Mouse (Mus musculus) heart, embryonic 11.5 days (tissue): ENCODE measurements around the gene Cdkn2d. TPM values are rescaled to one million over a fixed set of nuclear protein-coding genes. Genes with fewer than 3 reads are reported as not detected.

Experiments used
- ATAC-seq: fragments of 200-750 bp; cut with Nextera tagmentation; replicated peaks from 2 replicates; pipeline ENCODE4 v1.8.0; 2017; ENCODE audit warnings: moderate library complexity; ENCODE audit not compliant: insufficient number of reproducible peaks, low FRiP score, low TSS enrichment
- H3K27ac ChIP-seq: fragments of 300-500 bp; sonication (generic); 2 replicates; pipeline ENCODE4 v1.5.1; 2014; ENCODE audit warnings: mild to moderate bottlenecking, low read depth, low read length
- H3K27me3 ChIP-seq: fragments of 300-500 bp; sonication (generic); 2 replicates; pipeline ENCODE4 v1.6.1; 2014; ENCODE audit warnings: mild to moderate bottlenecking, low read length, mixed read lengths; ENCODE audit not compliant: control insufficient read depth, insufficient read depth
- H3K36me3 ChIP-seq: fragments of 300-500 bp; sonication (generic); 2 replicates; pipeline ENCODE4 v1.6.1; 2014; ENCODE audit warnings: mild to moderate bottlenecking, low read length, moderate library complexity, mixed read lengths; ENCODE audit not compliant: control insufficient read depth, insufficient read depth
- H3K4me1 ChIP-seq: fragments of 300-500 bp; sonication (generic); 2 replicates; pipeline ENCODE4 v1.6.1; 2014; ENCODE audit warnings: low read length; ENCODE audit not compliant: control insufficient read depth, insufficient read depth
- H3K4me2 ChIP-seq: fragments of 300-500 bp; sonication (generic); 2 replicates; pipeline ENCODE4 v1.6.1; 2014; ENCODE audit warnings: mild to moderate bottlenecking, moderate library complexity
- H3K4me3 ChIP-seq: fragments of 300-500 bp; sonication (generic); 2 replicates; pipeline ENCODE4 v1.5.1; 2014; ENCODE audit warnings: low read depth, low read length
- H3K9ac ChIP-seq: fragments of 300-500 bp; sonication (generic); 2 replicates; pipeline ENCODE4 v1.6.1; 2014; ENCODE audit warnings: mild to moderate bottlenecking, low read depth, low read length, moderate library complexity
- H3K9me3 ChIP-seq: fragments of 300-500 bp; sonication (generic); replicated peaks from 2 replicates; pipeline ENCODE4 v1.6.1; 2016; ENCODE audit warnings: low read length; ENCODE audit not compliant: control insufficient read depth
- WGBS: fragments of 180-500 bp; shearing (Covaris S2); extraction: QIAGEN DNeasy Blood & Tissue Kit; methylation state at CpG from one replicate; pipeline ENCODE4 v1.1.7; 2014; ENCODE audit not compliant: insufficient replicate concordance; 5-methylcytosine and 5-hydroxymethylcytosine counted together
- polyA plus RNA-seq: library from polyadenylated mRNA; unstranded; fragments of >200 nt; fragmentation: Nextera tagmentation; extraction: Ambion mirVana; gene quantifications from 2 replicates; pipeline ENCODE4 v1.2.1, GENCODE M21; 2014

Gene Cdkn2d
- polyA plus RNA-seq, 1 experiment from 2014 or later = 88.4 TPM

GRCm38 (mm10) chr9:21251116-21251735 is 40.0 kb downstream of the Cdkn2d start:
- 46% methylated on average over 13 of the region's 13 CpGs for WGBS
- no peak for ATAC-seq
- H3K36me3 ChIP-seq = no peaks in the 10 kb centered on the region
- no peaks in the 10 kb centered on the region for H3K9me3 ChIP-seq
- H3K27ac ChIP-seq = no peak overlapping the region
- H3K4me3 ChIP-seq = no peak overlapping the region
- H3K27me3 ChIP-seq = peaks cover 48% of the 10 kb centered on the region
- peaks cover 4% of the 10 kb centered on the region; the same call in 1 of the 2 replicates for H3K4me1 ChIP-seq
- no peak overlapping the region for H3K4me2 ChIP-seq
- no peak overlapping the region for H3K9ac ChIP-seq

- no peak overlapping the region for H3K4me2 ChIP-seq
- 40% methylated on average over 2 of the region's 2 CpGs for WGBS
- no peaks in the 10 kb centered on the region for H3K9me3 ChIP-seq
- no peaks in the 10 kb centered on the region for H3K36me3 ChIP-seq
- H3K27me3 ChIP-seq = peaks cover 55% of the 10 kb centered on the region
- no peak overlapping the region for H3K27ac ChIP-seq
- H3K4me3 ChIP-seq = no peak overlapping the region
- H3K9ac ChIP-seq = no peak overlapping the region
- peaks cover 4% of the 10 kb centered on the region; the same call in 1 of the 2 replicates for H3K4me1 ChIP-seq
- ATAC-seq = no peak
Measured at GRCm38 (mm10) chr9:21250509-21250908, 40.7 kb downstream of the Cdkn2d start.

- Histone ChIP-seq H3K27ac (no peak overlapping the region), H3K4me3 (no peak overlapping the region), H3K9ac (no peak overlapping the region), H3K9me3 (no peaks in the 10 kb centered on the region), H3K36me3 (no peaks in the 10 kb centered on the region), H3K27me3 (peaks cover 61% of the 10 kb centered on the region), H3K4me2 (no peak overlapping the region), H3K4me1 (peaks cover 9% of the 10 kb centered on the region)
- 16% methylated on average over 17 of the region's 17 CpGs for WGBS
- ATAC-seq = no peak
Measured at GRCm38 (mm10) chr9:21249629-21250508, 41.3 kb downstream of the Cdkn2d start.

GRCm38 (mm10) chr9:21248326-21248725 is 42.9 kb downstream of the Cdkn2d start, which contains the start of gene S1pr5:
Gene S1pr5, minus strand, starts transcription at chr9:21248443.
- Histone ChIP-seq H3K27ac (no peak within 1 kb of the TSS), H3K4me2 (peak within 1 kb of the TSS; percentile 74), H3K9ac (0 out of 2 replicates have a peak within 1 kb of the TSS, but pooled peaks have one; percentile 22), H3K36me3 (no peaks in the 10 kb centered on the region), H3K4me1 (peaks cover 18% of the 10 kb centered on the region), H3K27me3 (peaks cover 76% of the 10 kb centered on the region), H3K9me3 (no peaks in the 10 kb centered on the region), H3K4me3 (peak within 1 kb of the TSS; percentile 41)
- under 1% methylated on average over 30 of the region's 30 CpGs for WGBS
- ATAC-seq = 0 out of 2 replicates have a peak, but pooled peaks have one; percentile 15

GRCm38 (mm10) chr9:21246342-21246741 is 44.9 kb downstream of the Cdkn2d start:
- WGBS = 59% methylated on average over 1 of the region's 1 CpGs
- no peak for ATAC-seq

GRCm38 (mm10) chr9:21245113-21245487 is 46.1 kb downstream of the Cdkn2d start:
- 2% methylated on average over 16 of the region's 16 CpGs for WGBS
- H3K9me3 ChIP-seq = no peaks in the 10 kb centered on the region
- peak overlapping the region; percentile 94 for H3K4me2 ChIP-seq
- 0 out of 2 replicates have a peak, but pooled peaks have one; percentile 9 for ATAC-seq
- H3K36me3 ChIP-seq = no peaks in the 10 kb centered on the region
- H3K4me3 ChIP-seq = peak overlapping the region; percentile 47
- peak overlapping the region; percentile 50 for H3K9ac ChIP-seq
- H3K4me1 ChIP-seq = peaks cover 18% of the 10 kb centered on the region
- peaks cover 65% of the 10 kb centered on the region for H3K27me3 ChIP-seq
- H3K27ac ChIP-seq = no peak overlapping the region

More at GRCm38 (mm10) chr9:21246342-21246741, 44.9 kb downstream of the Cdkn2d start:
- peaks cover 18% of the 10 kb centered on the region for H3K4me1 ChIP-seq
- H3K36me3 ChIP-seq = no peaks in the 10 kb centered on the region
- no peak overlapping the region for H3K4me2 ChIP-seq
- no peaks in the 10 kb centered on the region for H3K9me3 ChIP-seq
- no peak overlapping the region for H3K27ac ChIP-seq
- H3K9ac ChIP-seq = no peak overlapping the region
- no peak overlapping the region for H3K4me3 ChIP-seq
- peaks cover 73% of the 10 kb centered on the region for H3K27me3 ChIP-seq

GRCm38 (mm10) chr9:21244428-21245112 is 46.6 kb downstream of the Cdkn2d start:
- H3K4me2 ChIP-seq = peak overlapping the region; percentile 94
- peak overlapping the region; percentile 47 for H3K4me3 ChIP-seq
- no peaks in the 10 kb centered on the region for H3K9me3 ChIP-seq
- H3K9ac ChIP-seq = peak overlapping the region; percentile 50; the same call in 1 of the 2 replicates
- no peaks in the 10 kb centered on the region for H3K36me3 ChIP-seq
- WGBS = under 1% methylated on average over 69 of the region's 72 CpGs
- 0 out of 2 replicates have a peak, but pooled peaks have one; percentile 8 for ATAC-seq
- H3K27ac ChIP-seq = no peak overlapping the region
- peaks cover 60% of the 10 kb centered on the region for H3K27me3 ChIP-seq
- peaks cover 18% of the 10 kb centered on the region for H3K4me1 ChIP-seq

GRCm38 (mm10) chr9:21243826-21244427 is 47.3 kb downstream of the Cdkn2d start:
- no peaks in the 10 kb centered on the region for H3K36me3 ChIP-seq
- H3K4me1 ChIP-seq = peaks cover 18% of the 10 kb centered on the region
- H3K27me3 ChIP-seq = peaks cover 53% of the 10 kb centered on the region
- H3K9me3 ChIP-seq = no peaks in the 10 kb centered on the region
- H3K27ac ChIP-seq = no peak overlapping the region
- ATAC-seq = no peak
- H3K4me3 ChIP-seq = peak overlapping the region; percentile 47
- 3% methylated on average over 42 of the region's 42 CpGs for WGBS
- H3K4me2 ChIP-seq = peak overlapping the region; percentile 94
- H3K9ac ChIP-seq = peak overlapping the region; percentile 50; the same call in 1 of the 2 replicates
